Mouse (Mus musculus): ENCODE results near the gene Tmem205. TPM values are rescaled to one million over a fixed set of nuclear protein-coding genes. Genes with fewer than 3 reads are reported as not detected.

Tmem205 gene
- polyA plus RNA-seq, 1 experiment from 2014 or later: 58.8 TPM

GRCm38 (mm10) chr9:21925034-21925433 lies 2.3 kb downstream of the Tmem205 start:
- Histone ChIP-seq H3K27ac (ENCODE audit: low read length) (no peak overlapping the region), H3K9ac (ENCODE audit: low read length) (no peak overlapping the region), H3K36me3 (ENCODE audit: control insufficient read depth, insufficient read depth, low read length) (no peaks in the 10 kb centered on the region), H3K4me3 (ENCODE audit: low read length) (no peak overlapping the region), H3K4me1 (replicated peaks; ENCODE audit: control insufficient read depth, insufficient read depth, low read length) (peaks cover 21% of the 10 kb centered on the region), H3K9me3 (ENCODE audit: control insufficient read depth, low read length) (no peaks in the 10 kb centered on the region), H3K27me3 (ENCODE audit: control insufficient read depth, insufficient read depth, low read depth, low read length) (no peaks in the 10 kb centered on the region), H3K4me2 (ENCODE audit: low read depth, low read length) (no peak overlapping the region)
- WGBS: 86% methylated on average over 3 of the region's 3 CpGs
- ATAC-seq (ENCODE audit: low read depth): no peak

- H3K27ac ChIP-seq (ENCODE audit: low read length): peak overlapping the region; percentile 84
- ATAC-seq (ENCODE audit: low read depth): peak; percentile 90
- WGBS: 24% methylated on average over 6 of the region's 6 CpGs
Measured at GRCm38 (mm10) chr9:21924099-21924493, 3.3 kb downstream of the Tmem205 start.

GRCm38 (mm10) chr9:21923490-21924098 lies 3.8 kb downstream of the Tmem205 start:
- ATAC-seq (ENCODE audit: low read depth): no peak
- H3K4me1 ChIP-seq (replicated peaks; ENCODE audit: control insufficient read depth, insufficient read depth, low read length): peaks cover 24% of the 10 kb centered on the region
- H3K4me3 ChIP-seq (ENCODE audit: low read length): no peak overlapping the region
- no peaks in the 10 kb centered on the region for H3K9me3 ChIP-seq (ENCODE audit: control insufficient read depth, low read length)
- H3K27ac ChIP-seq (ENCODE audit: low read length): peak overlapping the region; percentile 84
- 16% methylated on average over 3 of the region's 3 CpGs for WGBS
- no peak overlapping the region for H3K4me2 ChIP-seq (ENCODE audit: low read depth, low read length)
- no peak overlapping the region for H3K9ac ChIP-seq (ENCODE audit: low read length)
- no peaks in the 10 kb centered on the region for H3K36me3 ChIP-seq (ENCODE audit: control insufficient read depth, insufficient read depth, low read length)
- H3K27me3 ChIP-seq (ENCODE audit: control insufficient read depth, insufficient read depth, low read depth, low read length): no peaks in the 10 kb centered on the region

More at GRCm38 (mm10) chr9:21924099-21924493, 3.3 kb downstream of the Tmem205 start:
- no peak overlapping the region for H3K9ac ChIP-seq (ENCODE audit: low read length)
- H3K27me3 ChIP-seq (ENCODE audit: control insufficient read depth, insufficient read depth, low read depth, low read length): no peaks in the 10 kb centered on the region
- H3K9me3 ChIP-seq (ENCODE audit: control insufficient read depth, low read length): no peaks in the 10 kb centered on the region
- H3K4me3 ChIP-seq (ENCODE audit: low read length): no peak overlapping the region
- no peak overlapping the region for H3K4me2 ChIP-seq (ENCODE audit: low read depth, low read length)
- H3K36me3 ChIP-seq (ENCODE audit: control insufficient read depth, insufficient read depth, low read length): no peaks in the 10 kb centered on the region
- peaks cover 21% of the 10 kb centered on the region for H3K4me1 ChIP-seq (replicated peaks; ENCODE audit: control insufficient read depth, insufficient read depth, low read length)

GRCm38 (mm10) chr9:21923036-21923435 lies 4.3 kb downstream of the Tmem205 start:
- Histone ChIP-seq H3K4me1 (replicated peaks; ENCODE audit: control insufficient read depth, insufficient read depth, low read length) (peaks cover 28% of the 10 kb centered on the region), H3K9me3 (ENCODE audit: control insufficient read depth, low read length) (no peaks in the 10 kb centered on the region), H3K27ac (ENCODE audit: low read length) (peak overlapping the region; percentile 84), H3K4me3 (ENCODE audit: low read length) (no peak overlapping the region), H3K36me3 (ENCODE audit: control insufficient read depth, insufficient read depth, low read length) (no peaks in the 10 kb centered on the region), H3K27me3 (ENCODE audit: control insufficient read depth, insufficient read depth, low read depth, low read length) (no peaks in the 10 kb centered on the region), H3K9ac (ENCODE audit: low read length) (no peak overlapping the region), H3K4me2 (ENCODE audit: low read depth, low read length) (no peak overlapping the region)
- whole genome bisulfite sequencing: 91% methylated on average over 4 of the region's 4 CpGs
- no peak for ATAC-seq (ENCODE audit: low read depth)

- H3K27me3 ChIP-seq (ENCODE audit: control insufficient read depth, insufficient read depth, low read depth, low read length): no peaks in the 10 kb centered on the region
- H3K4me3 ChIP-seq (ENCODE audit: low read length): peak overlapping the region; percentile 58
- no peaks in the 10 kb centered on the region for H3K36me3 ChIP-seq (ENCODE audit: control insufficient read depth, insufficient read depth, low read length)
- no peaks in the 10 kb centered on the region for H3K9me3 ChIP-seq (ENCODE audit: control insufficient read depth, low read length)
- 17% methylated on average over 5 of the region's 5 CpGs for WGBS
- peak overlapping the region; percentile 51 for H3K27ac ChIP-seq (ENCODE audit: low read length)
- no peak for ATAC-seq (ENCODE audit: low read depth)
- H3K4me2 ChIP-seq (ENCODE audit: low read depth, low read length): peak overlapping the region; percentile 98
- H3K4me1 ChIP-seq (replicated peaks; ENCODE audit: control insufficient read depth, insufficient read depth, low read length): peaks cover 17% of the 10 kb centered on the region
- H3K9ac ChIP-seq (ENCODE audit: low read length): peak overlapping the region; percentile 68; the same call in 1 of the 2 replicates
Measured at GRCm38 (mm10) chr9:21918692-21919384, 8.5 kb downstream of the Tmem205 start.

- H3K4me1 ChIP-seq (replicated peaks; ENCODE audit: control insufficient read depth, insufficient read depth, low read length): peaks cover 13% of the 10 kb centered on the region
- no peaks in the 10 kb centered on the region for H3K9me3 ChIP-seq (ENCODE audit: control insufficient read depth, low read length)
- no peaks in the 10 kb centered on the region for H3K36me3 ChIP-seq (ENCODE audit: control insufficient read depth, insufficient read depth, low read length)
- peak within 1 kb of the TSS; percentile 51 for H3K27ac ChIP-seq (ENCODE audit: low read length)
- ATAC-seq (ENCODE audit: low read depth): peak; percentile 96
- peak within 1 kb of the TSS; percentile 68 for H3K9ac ChIP-seq (ENCODE audit: low read length)
- H3K4me3 ChIP-seq (ENCODE audit: low read length): peak within 1 kb of the TSS; percentile 58
- 0% methylated on average over 33 of the region's 36 CpGs for WGBS
- peak within 1 kb of the TSS; percentile 98 for H3K4me2 ChIP-seq (ENCODE audit: low read depth, low read length)
- H3K27me3 ChIP-seq (ENCODE audit: control insufficient read depth, insufficient read depth, low read depth, low read length): no peaks in the 10 kb centered on the region
Measured at GRCm38 (mm10) chr9:21918035-21918592, 9.2 kb downstream of the Tmem205 start, which contains the start of gene Rab3d. Gene Rab3d (minus strand): TSS chr9:21918192.

GRCm38 (mm10) chr9:21917493-21918034 lies 9.8 kb downstream of the Tmem205 start:
- Histone ChIP-seq H3K27me3 (ENCODE audit: control insufficient read depth, insufficient read depth, low read depth, low read length) (no peaks in the 10 kb centered on the region), H3K4me1 (replicated peaks; ENCODE audit: control insufficient read depth, insufficient read depth, low read length) (peaks cover 13% of the 10 kb centered on the region), H3K9ac (ENCODE audit: low read length) (peak overlapping the region; percentile 68), H3K4me2 (ENCODE audit: low read depth, low read length) (peak overlapping the region; percentile 98), H3K4me3 (ENCODE audit: low read length) (peak overlapping the region; percentile 58), H3K9me3 (ENCODE audit: control insufficient read depth, low read length) (no peaks in the 10 kb centered on the region), H3K27ac (ENCODE audit: low read length) (peak overlapping the region; percentile 19), H3K36me3 (ENCODE audit: control insufficient read depth, insufficient read depth, low read length) (no peaks in the 10 kb centered on the region)
- WGBS: 1% methylated on average over 35 of the region's 35 CpGs
- peak; percentile 59 for ATAC-seq (ENCODE audit: low read depth)

- H3K4me3 ChIP-seq (ENCODE audit: low read length): peak overlapping the region; percentile 58
- no peak for ATAC-seq (ENCODE audit: low read depth)
- 52% methylated on average over 3 of the region's 3 CpGs for WGBS
- H3K4me2 ChIP-seq (ENCODE audit: low read depth, low read length): peak overlapping the region; percentile 98
- H3K9me3 ChIP-seq (ENCODE audit: control insufficient read depth, low read length): no peaks in the 10 kb centered on the region
- H3K27ac ChIP-seq (ENCODE audit: low read length): no peak overlapping the region
- H3K36me3 ChIP-seq (ENCODE audit: control insufficient read depth, insufficient read depth, low read length): no peaks in the 10 kb centered on the region
- peaks cover 13% of the 10 kb centered on the region for H3K4me1 ChIP-seq (replicated peaks; ENCODE audit: control insufficient read depth, insufficient read depth, low read length)
- H3K27me3 ChIP-seq (ENCODE audit: control insufficient read depth, insufficient read depth, low read depth, low read length): no peaks in the 10 kb centered on the region
- H3K9ac ChIP-seq (ENCODE audit: low read length): peak overlapping the region; percentile 68
Measured at GRCm38 (mm10) chr9:21916851-21917492, 10.4 kb downstream of the Tmem205 start.
